Mouse (Mus musculus) cerebellum, postnatal 36 days (tissue): ENCODE results near the gene Bmpr2.

ENCODE experiments used
- DNase-seq, 2 experiments: peaks; one replicate each; pipeline ENCODE4 v3.0.0; 2021 to 2022; ENCODE audit warnings: mixed read lengths in 2 of 2

Gene Bmpr2

DNA sequence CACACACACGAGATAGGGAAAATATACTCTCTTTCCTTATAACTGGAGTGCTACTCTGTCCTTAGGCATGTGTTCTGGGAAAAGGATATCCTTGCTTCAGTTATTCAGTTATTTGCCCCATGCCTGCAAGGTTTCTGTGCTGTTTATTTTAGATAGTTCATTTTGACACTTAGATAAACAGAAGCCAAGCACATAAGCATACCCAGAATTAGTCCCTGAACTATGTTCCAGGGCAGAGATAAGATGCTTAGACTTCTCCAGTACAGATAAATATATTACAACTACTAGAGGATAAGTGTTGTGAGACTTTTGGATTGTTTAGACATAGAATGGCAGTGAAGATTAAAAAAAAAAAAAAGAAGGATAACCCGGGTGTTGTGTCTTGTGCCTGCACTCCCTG, 41.2 kb downstream of the Bmpr2 start:
- DNase-seq, result no peak

DNA sequence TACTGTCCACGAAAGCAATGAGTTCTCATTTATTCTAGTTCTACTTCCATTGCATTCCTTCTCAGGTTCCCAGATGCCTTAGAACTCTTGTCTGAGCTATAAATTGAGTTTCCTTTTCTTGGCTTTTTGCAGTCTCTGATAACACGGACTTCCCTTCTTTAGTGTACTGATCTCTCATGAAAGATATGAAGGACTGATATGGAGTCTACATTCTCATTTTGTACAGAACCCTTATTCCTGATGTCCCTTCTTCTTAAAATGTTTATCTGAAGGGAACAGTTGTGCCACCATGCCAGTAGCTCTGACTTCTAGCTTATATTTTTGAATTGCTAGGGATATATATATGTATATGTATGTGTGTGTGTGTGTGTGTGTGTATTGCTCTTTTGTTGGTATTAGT, 46.7 kb downstream of the Bmpr2 start:
- DNase-seq, result no peak

DNA sequence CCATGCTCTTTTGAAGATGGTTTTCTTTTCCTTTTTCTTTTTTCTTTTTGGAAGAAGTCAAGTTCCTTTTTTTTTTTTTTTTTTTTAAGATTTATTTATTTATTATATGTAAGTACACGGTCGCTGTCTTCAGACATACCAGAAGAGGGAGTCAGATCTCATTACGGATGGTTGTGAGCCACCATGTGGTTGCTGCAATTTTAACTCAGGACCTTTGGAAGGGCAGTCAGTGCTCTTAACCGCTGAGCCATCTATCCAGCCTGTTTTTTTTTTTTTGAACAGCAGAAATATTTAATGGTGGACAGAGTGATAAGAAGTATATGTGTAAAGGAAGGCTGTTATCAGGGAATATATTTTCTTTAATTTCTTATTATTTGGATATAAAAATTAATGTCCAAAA, 49.6 kb downstream of the Bmpr2 start:
- no peak for DNase-seq

DNA sequence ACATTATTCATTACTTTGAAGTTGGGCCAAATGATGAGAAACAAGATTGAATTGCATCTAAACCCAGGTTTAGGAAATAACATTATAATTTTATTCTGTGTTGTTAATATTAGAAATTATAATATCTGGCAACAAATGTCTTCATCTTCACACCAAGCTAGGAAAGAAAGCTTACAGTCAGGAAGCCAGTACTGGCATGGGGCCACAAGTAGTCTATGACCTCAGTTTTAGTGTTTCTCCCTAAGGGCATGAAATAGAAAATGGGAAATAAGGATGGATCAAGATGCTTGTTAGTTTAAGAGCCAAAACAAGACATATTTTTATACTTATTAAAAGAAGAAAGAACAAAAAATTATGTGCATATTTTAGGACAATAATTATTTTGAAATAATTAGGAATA, 62.2 kb downstream of the Bmpr2 start:
- peak in 1 of 2 experiments; percentile 16 for DNase-seq

DNA sequence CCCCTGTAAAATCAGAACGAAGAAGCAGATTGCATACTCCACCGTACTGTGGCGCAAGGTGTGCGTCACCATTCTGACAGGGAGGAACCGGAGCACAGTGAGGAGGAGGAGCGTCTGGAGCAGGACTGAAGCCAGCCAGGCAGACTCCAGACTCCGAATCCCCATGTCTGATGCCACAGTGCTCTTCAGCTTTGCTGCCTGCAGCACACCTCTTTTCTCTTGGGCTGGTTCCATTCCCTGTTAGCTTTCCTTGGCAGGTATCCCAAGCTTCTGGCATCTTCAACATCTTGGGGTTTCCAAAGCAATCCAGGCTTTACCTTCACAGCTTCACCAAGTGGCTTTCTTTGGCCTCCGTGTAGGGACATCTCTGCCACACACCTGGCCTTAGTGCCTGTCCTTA, 63.4 kb downstream of the Bmpr2 start:
- peak; percentile 38 to 39 for DNase-seq

DNA sequence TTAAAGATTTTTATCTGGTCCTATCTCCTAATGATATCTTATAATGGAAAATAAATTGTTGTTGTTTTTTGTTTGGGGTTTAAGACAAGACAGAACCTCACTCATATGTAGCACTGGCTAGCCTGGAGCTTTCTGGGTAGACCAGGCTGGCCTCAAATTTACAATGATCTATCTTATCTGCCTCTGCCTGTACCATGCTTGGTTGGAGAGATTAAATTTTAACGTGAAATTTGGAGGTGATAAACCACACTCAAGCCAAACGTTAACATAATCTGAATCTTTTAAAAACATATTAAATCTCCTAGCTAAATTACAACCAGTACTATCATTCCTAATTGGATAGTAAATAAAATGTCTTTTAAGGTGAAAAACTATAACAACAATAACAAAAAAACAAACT, 66.2 kb downstream of the Bmpr2 start:
- DNase-seq, result no peak

DNA sequence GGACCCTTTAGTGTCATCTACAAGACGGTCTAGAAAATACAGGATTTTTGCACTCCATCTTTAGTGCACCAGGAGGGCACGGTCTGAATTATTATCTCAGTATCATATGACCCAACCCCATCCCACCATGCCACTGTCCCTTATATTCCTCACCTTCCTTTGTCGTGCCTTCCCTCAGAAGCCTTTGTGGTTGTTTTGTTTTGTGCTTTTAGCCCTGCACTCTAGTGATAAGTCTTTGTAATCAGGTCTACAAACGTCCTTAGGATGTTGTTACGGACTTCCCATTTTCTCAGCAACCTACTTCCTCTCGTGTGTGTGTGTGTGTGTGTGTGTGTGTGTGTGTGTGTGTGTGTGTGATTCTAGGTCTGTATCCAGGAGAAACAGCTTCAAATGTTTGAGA, 67.0 kb downstream of the Bmpr2 start:
- DNase-seq, result no peak

DNA sequence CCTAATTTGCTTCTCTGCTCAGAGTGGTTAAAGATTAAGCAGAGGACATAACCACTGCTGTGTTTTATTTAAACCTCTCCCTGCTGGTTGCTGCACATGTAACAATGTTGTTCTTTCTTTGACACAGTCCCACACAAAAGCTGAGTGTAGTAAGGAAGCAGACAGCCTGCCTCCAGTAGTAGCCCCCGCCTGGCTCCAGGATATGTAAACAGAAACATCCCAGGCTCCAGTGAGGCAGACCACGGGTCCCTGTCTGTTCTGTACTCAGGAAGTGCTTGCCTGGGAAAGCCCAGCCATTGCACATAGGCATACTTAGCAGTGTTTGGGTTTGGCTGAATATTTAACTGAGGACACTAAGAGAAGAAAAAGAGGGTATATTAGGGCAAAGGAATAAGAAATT, 70.5 kb downstream of the Bmpr2 start:
- DNase-seq, result no peak

DNA sequence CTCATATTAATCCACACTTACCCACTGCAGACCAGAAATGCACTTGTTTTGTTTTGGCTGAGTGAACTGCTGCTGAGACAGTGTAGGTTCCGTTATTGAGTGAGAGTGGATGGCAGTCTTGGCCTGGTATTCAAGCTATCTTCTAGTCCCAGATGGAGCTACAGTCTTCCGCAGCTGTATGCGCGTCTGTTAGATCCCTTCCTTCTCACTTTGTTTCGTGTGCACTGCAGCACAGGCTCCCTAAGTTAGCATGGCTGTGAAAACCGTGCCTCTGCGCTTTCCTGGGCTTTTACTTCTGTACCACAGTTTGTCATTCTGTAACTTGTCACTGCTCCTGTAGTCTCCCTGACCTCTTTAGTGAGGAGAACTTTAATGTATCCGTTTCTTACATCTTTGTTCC, 85.1 kb downstream of the Bmpr2 start:
- no peak for DNase-seq

DNA sequence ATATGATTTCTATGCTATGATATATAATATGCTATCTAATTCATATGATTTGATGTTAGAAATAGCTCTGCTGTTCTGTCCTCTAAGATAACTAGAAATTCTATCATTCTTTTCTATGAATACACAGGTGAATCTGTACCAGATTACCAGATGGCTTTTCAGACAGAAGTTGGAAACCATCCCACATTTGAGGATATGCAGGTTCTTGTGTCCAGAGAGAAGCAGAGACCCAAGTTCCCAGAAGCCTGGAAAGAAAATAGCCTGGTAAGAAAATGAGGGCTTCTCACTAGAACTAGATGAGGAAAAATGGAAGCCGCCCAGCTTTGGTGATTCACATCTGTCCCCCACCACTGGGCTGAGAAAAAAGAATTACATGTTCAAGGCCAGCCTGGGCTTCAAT, 95.8 kb downstream of the Bmpr2 start:
- DNase-seq, result peak in 1 of 2 experiments; percentile 30

DNA sequence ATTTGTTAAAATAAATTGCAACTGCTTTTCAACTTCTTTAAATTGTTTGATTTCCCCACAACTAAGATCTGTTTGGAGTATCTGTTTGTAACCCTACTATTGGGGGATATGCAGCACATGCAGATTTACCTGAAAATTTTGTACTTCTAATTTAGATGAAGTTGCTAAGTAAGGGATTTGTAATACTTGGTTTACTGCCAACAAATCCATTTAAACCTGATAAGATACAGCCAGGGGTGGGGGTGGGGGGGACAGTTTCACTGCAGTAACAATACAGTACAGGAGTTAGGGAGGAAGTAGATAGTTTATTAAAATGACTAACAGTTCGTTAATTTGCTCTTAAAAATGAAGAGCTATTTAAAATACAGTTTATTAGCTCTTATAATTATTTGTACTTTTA, 98.9 kb downstream of the Bmpr2 start:
- DNase-seq, result no peak

DNA sequence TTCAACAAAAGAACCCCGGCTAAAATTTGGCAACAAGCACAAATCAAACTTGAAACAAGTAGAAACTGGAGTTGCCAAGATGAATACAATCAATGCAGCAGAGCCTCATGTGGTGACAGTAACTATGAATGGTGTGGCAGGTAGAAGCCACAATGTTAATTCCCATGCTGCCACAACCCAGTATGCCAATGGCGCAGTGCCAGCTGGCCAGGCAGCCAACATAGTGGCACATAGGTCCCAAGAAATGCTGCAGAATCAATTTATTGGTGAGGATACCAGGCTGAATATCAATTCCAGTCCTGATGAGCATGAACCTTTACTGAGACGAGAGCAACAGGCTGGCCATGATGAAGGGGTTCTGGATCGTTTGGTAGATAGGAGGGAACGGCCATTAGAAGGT, 104.8 kb downstream of the Bmpr2 start:
- peak in 1 of 2 experiments; percentile 19 for DNase-seq

DNA sequence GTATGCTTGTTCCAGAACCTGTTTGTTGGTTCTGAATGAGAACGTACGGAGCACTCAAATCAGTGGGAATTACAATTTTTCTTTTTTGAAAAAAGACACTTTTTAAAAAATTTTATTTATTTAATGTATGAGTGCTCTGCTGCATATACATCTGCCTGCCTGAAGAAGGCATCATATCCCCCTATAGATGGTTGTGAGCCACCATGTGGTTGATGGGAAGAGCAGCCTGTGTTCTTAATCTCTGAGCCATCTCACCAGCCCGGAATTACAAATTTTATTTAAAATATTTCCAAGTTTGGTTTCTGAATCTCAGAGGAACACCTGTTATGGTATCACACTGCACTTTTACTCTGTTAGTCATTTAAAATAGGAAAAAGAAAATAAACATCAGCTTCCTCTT, 110.8 kb downstream of the Bmpr2 start:
- no peak for DNase-seq

DNA sequence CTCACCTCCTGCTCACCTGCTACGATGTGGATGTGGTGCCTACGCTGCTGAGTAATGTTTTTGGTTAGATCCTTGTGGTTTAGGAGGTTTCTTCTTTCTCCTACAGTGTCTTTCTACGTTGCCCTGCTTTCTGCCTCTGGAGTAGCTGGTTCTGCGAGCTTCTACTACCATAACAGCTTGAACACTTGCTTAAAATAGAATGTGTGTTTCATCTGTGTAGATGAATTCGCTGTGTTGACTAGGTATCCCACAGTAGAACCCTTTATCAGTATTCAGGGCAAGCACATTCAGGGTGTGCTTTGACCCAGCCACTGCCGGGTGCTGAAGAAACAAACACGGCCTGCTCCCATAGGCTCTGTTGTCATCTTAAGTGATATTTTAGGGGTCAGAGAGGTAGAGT, 114.9 kb downstream of the Bmpr2 start:
- no peak for DNase-seq

DNA sequence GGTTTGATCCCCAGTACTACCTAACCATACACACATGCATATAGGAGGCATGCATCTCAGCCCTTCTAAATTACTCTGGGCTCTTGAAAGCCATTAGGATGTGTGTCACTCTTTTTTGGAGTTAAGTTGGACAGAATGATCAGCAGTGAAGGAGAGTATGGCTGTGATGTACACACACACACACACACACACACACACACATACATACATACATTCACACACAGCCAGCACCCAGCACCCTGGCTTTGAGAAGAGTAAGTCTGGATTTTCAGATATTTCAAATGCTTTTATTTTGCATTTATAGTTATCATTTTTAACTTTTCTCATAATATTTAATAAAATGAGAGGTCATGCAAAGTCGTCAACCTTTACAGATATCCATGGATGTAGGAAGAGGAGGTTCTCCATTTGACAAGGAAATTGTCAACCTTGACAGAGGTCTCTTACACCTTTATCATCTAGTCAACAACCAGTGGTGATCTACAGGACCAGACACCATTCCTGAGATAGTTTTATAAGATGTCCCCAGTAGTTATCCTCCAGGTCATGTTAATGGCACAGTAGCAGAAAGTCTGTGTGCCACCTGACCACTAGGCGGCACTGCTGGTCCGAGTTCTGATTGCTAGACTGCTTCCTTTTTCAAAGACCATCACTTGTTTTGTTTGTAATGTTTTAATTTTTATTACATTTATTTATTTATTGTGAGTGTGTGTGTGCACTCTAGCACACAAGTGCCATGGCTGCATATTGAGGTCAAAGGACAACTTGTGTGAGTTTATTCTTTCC, 120.3 kb downstream of the Bmpr2 start:
- peak; percentile 78 to 83 for DNase-seq

DNA sequence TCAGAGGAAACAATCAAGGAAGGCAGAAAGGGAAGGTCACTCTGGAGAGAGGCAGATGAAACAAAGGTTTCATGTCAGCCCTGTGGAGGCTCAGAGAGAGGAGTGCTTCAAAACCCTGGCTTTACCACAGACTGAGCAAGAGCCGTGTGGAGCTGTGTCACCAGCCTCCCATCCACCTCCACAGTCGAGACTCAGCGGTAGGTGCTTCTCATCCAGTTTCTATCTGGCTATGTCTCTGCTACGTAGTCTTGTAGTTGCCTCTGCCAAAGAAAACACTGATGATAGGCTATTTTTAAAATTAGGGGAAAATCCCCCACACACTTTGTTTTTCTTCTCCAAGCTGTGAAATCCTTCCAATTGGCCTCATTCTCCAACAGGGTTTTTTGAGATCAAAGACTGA, 123.7 kb downstream of the Bmpr2 start:
- DNase-seq, result no peak

DNA sequence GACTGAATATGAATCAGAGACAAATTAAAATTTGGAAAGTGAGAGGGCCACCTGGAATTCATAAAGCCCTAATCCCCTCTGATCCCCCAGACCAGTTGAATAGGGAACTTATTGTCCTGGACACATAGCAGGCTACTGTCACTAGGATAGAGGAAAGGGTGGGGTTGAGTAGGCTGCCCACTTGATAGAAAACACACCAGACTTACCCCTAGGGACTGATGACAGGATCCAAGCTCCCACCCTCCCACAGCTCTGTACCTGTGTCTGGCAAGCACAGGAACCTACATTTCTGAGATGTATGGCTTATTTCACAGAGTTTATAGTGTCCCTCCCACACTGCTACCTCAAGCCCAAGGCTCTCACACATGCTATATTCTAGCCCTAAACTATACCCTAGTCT, 124.8 kb downstream of the Bmpr2 start:
- DNase-seq, result no peak

DNA sequence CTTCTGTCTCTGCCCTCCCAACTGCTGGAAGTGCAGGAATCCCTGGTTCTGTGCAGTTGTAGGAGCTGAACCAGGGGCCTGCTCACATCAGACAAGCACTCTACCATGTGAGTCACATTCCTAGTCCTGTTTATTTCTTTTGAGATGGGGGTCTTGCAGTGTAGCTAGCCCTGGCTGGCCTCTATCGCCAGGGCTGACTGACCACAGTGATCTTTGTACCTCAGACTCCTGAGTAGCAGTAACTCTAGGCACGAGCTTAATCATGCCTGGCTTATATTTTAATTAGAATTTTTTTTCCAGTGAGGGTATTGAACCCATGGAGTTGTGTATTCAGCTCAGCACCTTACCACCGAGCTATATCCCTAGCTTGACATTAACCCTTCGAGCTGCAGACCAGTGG, 128.0 kb downstream of the Bmpr2 start:
- DNase-seq, result no peak

DNA sequence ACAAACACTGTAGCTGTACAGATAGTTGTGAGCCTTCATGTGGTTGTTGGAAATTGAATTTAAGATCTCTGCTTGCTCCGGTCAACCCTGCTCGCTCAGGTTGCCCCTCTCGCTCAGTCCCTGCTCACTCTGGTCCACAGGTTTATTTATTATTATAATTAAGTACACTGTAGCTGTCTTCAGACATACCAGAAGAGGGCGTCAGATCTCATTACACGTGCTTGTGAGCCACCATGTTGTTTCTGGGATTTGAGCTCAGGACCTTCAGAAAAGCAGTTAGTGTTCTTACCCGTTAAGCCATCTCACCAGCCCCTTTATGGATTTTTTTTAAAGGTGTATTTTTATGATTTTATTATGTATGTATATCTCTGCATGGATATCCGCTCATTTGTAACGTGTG, 129.6 kb downstream of the Bmpr2 start:
- DNase-seq, result no peak

DNA sequence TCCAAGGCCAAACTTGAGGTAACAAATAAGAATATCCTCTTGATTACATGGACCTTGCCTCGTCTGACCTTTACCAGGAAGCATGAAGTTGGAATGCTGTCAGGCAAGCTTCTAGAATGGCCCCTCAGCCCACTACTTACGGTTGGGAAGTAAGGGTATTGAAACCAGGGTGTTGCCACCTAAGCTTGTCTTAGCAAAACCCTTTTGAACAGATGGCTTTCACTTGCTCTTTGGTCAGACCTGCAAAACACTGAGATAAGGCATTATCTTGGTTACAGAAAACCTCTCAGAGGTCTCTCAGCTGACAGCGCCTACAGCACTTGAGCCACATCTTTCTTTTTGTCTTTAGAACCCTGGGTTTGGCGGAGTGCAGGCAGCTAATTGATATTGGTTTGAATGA, 130.8 kb downstream of the Bmpr2 start:
- no peak for DNase-seq

DNA sequence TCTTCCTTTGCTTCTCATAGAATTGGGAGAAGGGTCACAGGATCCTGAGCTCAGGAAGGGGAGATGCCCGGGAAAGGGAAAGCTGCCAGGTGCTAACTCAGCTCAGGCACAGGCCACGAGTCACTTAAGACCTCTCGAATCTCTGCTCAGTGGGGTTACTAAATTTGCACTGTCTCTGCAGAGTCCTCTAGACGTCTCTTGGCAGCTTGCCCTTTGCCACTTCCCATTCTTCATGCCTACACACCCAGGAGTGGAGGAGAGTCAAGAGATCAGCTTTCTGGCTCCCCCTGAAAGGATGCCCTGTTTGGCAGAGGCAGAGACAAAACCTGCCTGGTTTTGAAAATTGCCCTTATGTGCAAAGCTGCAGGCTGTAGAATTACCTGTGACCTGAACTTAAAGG, 132.3 kb downstream of the Bmpr2 start:
- DNase-seq, result no peak

DNA sequence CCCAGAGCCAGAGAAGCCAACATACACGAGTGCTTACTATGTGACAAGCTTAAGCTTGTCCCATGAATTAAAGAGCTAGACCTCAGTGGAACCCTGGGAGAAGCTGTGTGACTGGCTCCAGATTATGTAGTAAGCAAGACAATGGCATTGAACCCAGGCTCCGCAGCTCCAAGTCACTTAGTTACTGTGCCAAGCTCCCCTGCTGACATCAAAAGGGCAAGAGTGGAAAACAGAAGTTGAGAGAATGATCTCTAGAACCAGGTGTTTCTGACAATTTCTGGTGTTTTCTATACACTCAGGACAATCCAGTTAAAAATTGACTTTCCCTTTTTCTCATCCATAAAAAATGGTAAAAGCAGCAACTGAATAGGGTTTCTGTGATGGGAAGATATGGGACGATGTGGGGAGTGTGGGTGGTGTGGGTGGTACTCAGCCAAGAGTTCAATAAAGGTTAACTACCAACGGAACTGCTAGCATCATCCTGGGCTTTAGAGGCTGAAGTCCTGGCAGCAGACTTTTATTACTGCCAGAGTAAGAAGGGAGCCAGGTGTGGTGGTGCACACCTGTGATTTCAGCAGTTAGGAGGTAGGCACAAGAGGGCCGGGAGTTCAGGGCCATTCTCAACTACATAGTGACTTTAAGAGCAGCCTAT, 134.1 kb downstream of the Bmpr2 start:
- DNase-seq, result no peak

DNA sequence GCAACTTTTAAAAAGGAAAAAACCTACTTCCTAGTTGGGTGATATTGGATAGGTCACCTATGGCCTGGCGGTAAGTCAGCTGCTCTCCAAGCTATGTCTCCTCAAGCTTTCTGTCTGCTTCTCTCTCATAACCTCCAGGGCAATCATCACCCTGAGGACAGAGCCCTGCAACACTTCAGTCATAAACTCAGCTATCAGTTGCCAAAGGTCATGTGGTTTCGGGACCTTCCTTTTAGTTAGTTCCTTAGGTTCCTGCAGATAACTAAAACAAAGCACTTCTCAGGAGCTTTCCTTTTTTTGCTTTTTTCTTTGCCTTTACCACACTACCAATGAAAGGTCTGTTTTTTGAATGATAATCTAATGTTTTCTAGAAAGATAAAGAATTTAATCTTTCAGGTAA, 136.5 kb downstream of the Bmpr2 start:
- no peak for DNase-seq

DNA sequence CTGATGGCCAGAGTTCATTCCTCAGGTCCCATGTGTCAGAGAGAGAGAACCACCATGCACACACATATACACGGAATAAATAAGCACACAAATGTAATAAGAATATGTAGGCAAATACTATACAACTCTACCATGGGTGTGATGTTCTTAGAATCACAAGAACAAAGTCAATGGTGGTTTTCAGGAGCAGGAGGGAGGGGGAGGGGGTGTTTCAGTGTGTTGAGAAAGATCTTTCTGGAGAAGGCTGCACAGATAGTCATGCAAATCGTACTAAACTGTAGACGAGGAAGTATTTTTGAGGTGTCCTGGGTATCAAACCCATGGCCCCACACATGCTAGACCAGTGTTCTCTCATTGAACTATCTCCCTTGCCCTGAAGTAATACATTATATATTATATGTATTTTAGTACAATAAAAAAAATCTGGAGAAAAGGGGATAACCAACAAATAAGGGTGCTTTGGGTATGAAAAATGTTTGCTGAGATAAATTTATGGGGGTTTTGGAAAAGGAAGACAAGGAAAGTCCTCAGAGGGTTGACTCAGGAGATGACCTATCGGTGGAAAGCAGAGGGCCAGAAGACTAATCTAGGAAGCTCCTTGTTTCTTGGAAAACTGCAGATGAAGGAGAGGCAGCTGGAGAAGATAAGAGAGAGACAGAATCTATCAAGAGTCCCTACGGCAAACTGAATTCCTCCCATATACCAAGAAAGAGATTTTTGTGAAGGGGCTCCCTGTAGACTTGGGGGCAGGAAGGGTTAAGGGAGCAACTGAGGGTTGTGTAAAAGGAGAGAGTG, 138.1 kb downstream of the Bmpr2 start:
- DNase-seq, result no peak
